Mouse (Mus musculus) small intestine, adult 2 months (tissue): ENCODE measurements around the gene Tigd2.

Experiments
- CTCF ChIP-seq: fragments of 200-500 bp; IDR thresholded peaks from 2 replicates; pipeline ENCODE4 v1.5.1; 2012; ENCODE audit warnings: low read depth, mild to moderate bottlenecking, control low read depth, inconsistent platforms, low read length, moderate library complexity, mixed read lengths; ENCODE audit not compliant: insufficient replicate concordance, insufficient read length; ENCODE audit errors: extremely low read depth
- POLR2A ChIP-seq: fragments of 200-500 bp; IDR thresholded peaks from 2 replicates; pipeline ENCODE4 v1.6.1; 2012; ENCODE audit warnings: low read depth, mild to moderate bottlenecking, control low read depth, inconsistent platforms, low read length, moderate library complexity

DNA sequence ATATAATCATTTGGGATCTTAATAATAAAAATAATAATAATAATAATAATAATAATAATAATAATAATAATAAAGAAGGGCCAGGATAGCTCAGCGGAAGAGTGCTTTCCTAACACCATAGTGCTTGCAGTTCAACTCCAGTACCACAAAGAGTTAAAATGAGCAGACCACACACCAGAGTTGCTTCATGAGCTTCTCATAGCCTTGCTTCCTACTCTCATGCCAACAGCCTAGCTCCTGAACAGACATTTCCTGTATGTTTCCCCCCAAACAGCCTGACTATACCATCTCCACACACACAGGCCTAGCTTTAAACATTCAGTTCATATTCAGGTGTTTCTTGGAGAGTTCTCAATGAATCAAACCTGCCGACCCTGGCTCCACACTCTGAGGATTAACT lies 45.8 kb upstream of the Tigd2 start:
- TF ChIP-seq CTCF = no peak
- TF ChIP-seq POLR2A = no peak
